Mouse (Mus musculus) right cerebral cortex, postnatal 4 days (tissue): ENCODE data around the gene Paqr6.

Experiments used
- DNase-seq: peaks from one replicate; pipeline ENCODE4 v3.0.0-alpha.2; 2022

Gene Paqr6

DNA sequence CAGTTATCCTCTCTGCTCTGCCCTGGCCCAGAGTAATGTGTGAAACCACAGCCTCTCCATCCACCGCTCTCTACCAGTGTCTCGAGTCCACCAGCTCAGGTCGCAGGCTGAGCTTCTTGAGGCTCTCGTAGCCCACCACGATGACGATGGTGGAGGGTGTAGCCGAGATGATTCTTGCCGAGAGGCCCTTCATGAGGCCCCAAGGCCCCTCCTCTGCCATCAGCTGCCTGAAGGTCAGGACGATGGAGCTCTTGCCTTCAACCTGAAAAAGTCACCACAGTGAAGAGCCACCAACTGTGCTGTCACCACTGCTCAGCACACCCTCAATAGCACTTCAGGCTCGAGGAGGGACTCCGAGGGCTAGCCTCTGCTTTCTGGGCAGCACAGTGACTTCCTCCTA, 48.3 kb downstream of the Paqr6 start:
- DNase-seq, result no peak

GRCm38 (mm10) chr3:88415668-88416067, 51.3 kb downstream of the Paqr6 start:
- DNase-seq, result no peak

DNA sequence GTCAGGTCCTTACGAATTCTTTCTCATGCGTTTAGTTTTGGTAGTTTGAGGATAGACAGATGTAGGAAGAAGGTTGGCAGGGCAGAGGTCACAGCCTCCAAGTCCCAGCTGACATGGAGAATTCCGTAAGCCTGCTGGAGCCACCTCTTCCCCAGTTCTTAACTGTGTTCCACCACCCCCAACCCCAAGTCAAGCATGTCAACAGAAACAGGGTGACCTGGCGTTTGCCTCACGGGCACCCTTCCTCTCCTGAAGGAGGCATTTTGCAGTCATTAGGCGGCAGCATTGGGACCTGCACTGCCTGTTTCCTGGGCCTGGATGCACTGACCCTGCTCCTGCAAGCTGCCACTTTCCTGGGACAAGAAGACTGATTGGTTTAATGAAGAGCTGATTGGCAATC, 53.6 kb downstream of the Paqr6 start:
- no peak for DNase-seq
